Mouse (Mus musculus) right cerebral cortex, postnatal 36 days (tissue): ENCODE results near the gene Eif4a1.

Experiments
- DNase-seq, 2 experiments: peaks; one replicate each; pipeline ENCODE4 v3.0.0; 2022; ENCODE audit warnings: low spot score in 2 of 2, mixed read lengths in 1 of 2

The Eif4a1 gene

GRCm38 (mm10) chr11:69679144-69679543 lies 6.9 kb upstream of the Eif4a1 start:
- no peak for DNase-seq

- DNase-seq, result no peak
These were observed 498 bp downstream of the Eif4a1 start for GRCm38 (mm10) chr11:69671726-69672124.

GRCm38 (mm10) chr11:69670786-69671725 lies 1.2 kb downstream of the Eif4a1 start:
- DNase-seq, result peak; percentile 88 to 90

GRCm38 (mm10) chr11:69666665-69667005 lies 5.6 kb downstream of the Eif4a1 start:
- no peak for DNase-seq

GRCm38 (mm10) chr11:69665961-69666664 lies 6.1 kb downstream of the Eif4a1 start, which contains the start of gene Cd68:
Gene Cd68, minus strand, starts transcription at chr11:69666153.
- DNase-seq, result peak; percentile 70 to 80

GRCm38 (mm10) chr11:69665457-69665960 lies 6.7 kb downstream of the Eif4a1 start:
- no peak for DNase-seq

GRCm38 (mm10) chr11:69664841-69665240 lies 7.4 kb downstream of the Eif4a1 start:
- no peak for DNase-seq

GRCm38 (mm10) chr11:69663795-69664194 lies 8.4 kb downstream of the Eif4a1 start:
- no peak for DNase-seq

- no peak for DNase-seq
These were observed 9.1 kb downstream of the Eif4a1 start for GRCm38 (mm10) chr11:69662967-69663671.

- peak; percentile 91 to 94 for DNase-seq
These were observed 9.8 kb downstream of the Eif4a1 start, which contains the start of gene Mpdu1 for GRCm38 (mm10) chr11:69662213-69662966. Gene Mpdu1, minus strand, starts transcription at chr11:69662642.

- DNase-seq, result no peak
These were observed 10.9 kb downstream of the Eif4a1 start for GRCm38 (mm10) chr11:69661221-69661881.

GRCm38 (mm10) chr11:69657462-69657881 lies 14.8 kb downstream of the Eif4a1 start:
- no peak for DNase-seq

- no peak for DNase-seq
These were observed 15.4 kb downstream of the Eif4a1 start for GRCm38 (mm10) chr11:69656617-69657461.

- no peak for DNase-seq
These were observed 16.2 kb downstream of the Eif4a1 start for GRCm38 (mm10) chr11:69656065-69656455.

GRCm38 (mm10) chr11:69655264-69656064 lies 16.8 kb downstream of the Eif4a1 start, which contains the start of gene Sox15:
Gene Sox15, plus strand, starts transcription at chr11:69655314.
- DNase-seq, result peak; percentile 50 to 57

- no peak for DNase-seq
These were observed 17.5 kb downstream of the Eif4a1 start for GRCm38 (mm10) chr11:69654760-69655159.

- no peak for DNase-seq
These were observed 18.8 kb downstream of the Eif4a1 start for GRCm38 (mm10) chr11:69653399-69653798.

- DNase-seq, result no peak
These were observed 26.4 kb downstream of the Eif4a1 start for GRCm38 (mm10) chr11:69645860-69646259.

GRCm38 (mm10) chr11:69635471-69635870 lies 36.8 kb downstream of the Eif4a1 start:
- DNase-seq, result no peak
